In the genomic region with DNA sequence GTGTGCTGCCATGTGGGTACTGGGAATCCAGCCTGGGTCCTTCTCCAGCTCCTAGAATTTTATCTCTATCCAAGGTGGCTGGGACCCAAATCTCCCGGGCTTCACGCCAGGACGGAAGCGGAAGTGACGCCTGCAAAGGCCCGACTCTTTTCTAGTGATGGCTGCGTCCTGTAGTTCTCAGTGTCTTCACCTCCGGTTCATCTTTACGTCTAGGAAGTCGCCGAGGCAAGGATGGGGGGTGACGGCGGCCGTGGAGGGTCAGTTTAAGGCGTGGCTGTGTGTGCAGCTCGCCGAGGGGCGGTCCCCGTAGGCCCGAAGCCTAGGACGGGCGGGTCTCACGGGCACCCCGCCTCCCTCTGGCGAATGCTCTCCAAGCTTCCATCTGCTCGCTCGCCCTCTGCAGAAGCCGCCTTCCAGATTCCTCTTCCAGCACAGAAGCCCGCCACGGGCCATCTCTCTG, we compare ENCODE assay signal across 8 mouse cellular contexts. TPM values are rescaled to one million over a fixed set of nuclear protein-coding genes. Genes with fewer than 3 reads are reported as not detected.
DNase-seq lines count a peak whose midpoint lies in the region; ATAC-seq and TF ChIP-seq lines count a peak whose summit lies in the region.

Zfp846 (plus strand) TSS at position 117 of the 460 bp plus-strand sequence.

- DNase-seq in MEL (ENCODE audit: low read depth, low spot score) = peak; percentile 100
- DNase-seq in cerebellum, adult 2 months = peak; percentile 100
- DNase-seq in forebrain, postnatal 0 days = peak; percentile 96
- peak; percentile 98 for DNase-seq in heart, postnatal 4 days
- DNase-seq in layer of hippocampus, adult 8-10 months (ENCODE audit: low spot score in 2 of 2) = peak; percentile 99
- DNase-seq in ovary, adult 18-20 months (ENCODE audit: low spot score) = peak; percentile 98
- DNase-seq in thymus, postnatal 0 days (ENCODE audit: low spot score) = peak; percentile 92

- TF ChIP-seq POLR2A in MEL (IDR thresholded peaks at IDR 0.05; ENCODE audit: control insufficient read depth in 1 of 2, insufficient read depth in 1 of 2, low read depth in 1 of 2, low read length in 2 of 2, poor library complexity in 1 of 2) = peak; percentile 60 to 87
- TF ChIP-seq POLR2A in cerebellum, adult 2 months (IDR thresholded peaks at IDR 0.05; ENCODE audit: borderline replicate concordance, insufficient read depth, low read length) = peak; percentile 67; the same call in 1 of the 2 replicates

- TF ChIP-seq RAD21 in MEL (IDR thresholded peaks at IDR 0.05; ENCODE audit: low read depth, low read length) = no peak

- H3K4me2 ChIP-seq in forebrain, postnatal 0 days (ENCODE audit: low read depth) = peak within 1 kb of the TSS; percentile 52
- peak within 1 kb of the TSS; percentile 51 for H3K4me2 ChIP-seq in lung, embryonic 15.5 days

- peaks cover 0 to 6% of the 10 kb centered on the region in 2 experiments; a peak in 2 of 4 replicates for H3K36me3 ChIP-seq in MEL (ENCODE audit: control insufficient read depth in 1 of 2, insufficient read depth in 2 of 2, low read length in 2 of 2)
- H3K36me3 ChIP-seq in forebrain, postnatal 0 days (ENCODE audit: insufficient read depth) = no peaks in the 10 kb centered on the region
- peaks cover 9% of the 10 kb centered on the region; the same call in 1 of the 2 replicates for H3K36me3 ChIP-seq in lung, embryonic 15.5 days

- WGBS in cerebellum, adult 2 months = 0% methylated on average over 30 of the region's 30 CpGs
- whole genome bisulfite sequencing in forebrain, postnatal 0 days = 0% methylated on average over 30 of the region's 30 CpGs
- WGBS in lung, embryonic 15.5 days = 0% methylated on average over 30 of the region's 30 CpGs

- ATAC-seq in forebrain, postnatal 0 days = peak; percentile 98
- peak; percentile 99 for ATAC-seq in lung, embryonic 15.5 days (ENCODE audit: borderline replicate concordance, extremely low read depth, low FRiP score, low TSS enrichment)

- H3K27ac ChIP-seq in MEL (ENCODE audit: control insufficient read depth, low read depth, low read length) = peak within 1 kb of the TSS; percentile 8
- H3K27ac ChIP-seq in cerebellum, adult 2 months (ENCODE audit: insufficient read depth, low read length) = peak within 1 kb of the TSS; percentile 85
- H3K27ac ChIP-seq in forebrain, postnatal 0 days (ENCODE audit: low read depth, low read length) = peak within 1 kb of the TSS; percentile 93
- H3K27ac ChIP-seq in lung, embryonic 15.5 days = peak within 1 kb of the TSS; percentile 60

- H3K27me3 ChIP-seq in MEL (ENCODE audit: control insufficient read depth in 1 of 2, insufficient read depth in 2 of 2, low read length in 2 of 2) = peaks cover 2 to 8% of the 10 kb centered on the region in 2 experiments; a peak in 3 of 4 replicates
- H3K27me3 ChIP-seq in cerebellum, adult 2 months (ENCODE audit: control insufficient read depth, insufficient read depth, low read length) = no peaks in the 10 kb centered on the region
- H3K27me3 ChIP-seq in forebrain, postnatal 0 days (ENCODE audit: insufficient read depth, low read length) = peaks cover 11% of the 10 kb centered on the region
- no peaks in the 10 kb centered on the region; the same call in 1 of the 2 replicates for H3K27me3 ChIP-seq in lung, embryonic 15.5 days

- H3K4me3 ChIP-seq in MEL (ENCODE audit: control insufficient read depth in 1 of 2, insufficient read depth in 1 of 2, low read depth in 2 of 2, low read length in 2 of 2) = peak within 1 kb of the TSS; percentile 66 to 73
- H3K4me3 ChIP-seq in cerebellum, adult 2 months (replicated peaks; ENCODE audit: insufficient read depth, low read depth, low read length) = peak within 1 kb of the TSS; percentile 75
- H3K4me3 ChIP-seq in forebrain, postnatal 0 days (ENCODE audit: low read depth, low read length) = peak within 1 kb of the TSS; percentile 76
- peak within 1 kb of the TSS; percentile 50 for H3K4me3 ChIP-seq in lung, embryonic 15.5 days

- peak within 1 kb of the TSS; percentile 71 for H3K9ac ChIP-seq in MEL (ENCODE audit: control insufficient read depth, low read depth, low read length, poor library complexity, severe bottlenecking)
- peak within 1 kb of the TSS; percentile 80 for H3K9ac ChIP-seq in forebrain, postnatal 0 days
- peak within 1 kb of the TSS; percentile 54 for H3K9ac ChIP-seq in lung, embryonic 15.5 days

- peaks cover 2 to 6% of the 10 kb centered on the region in 2 experiments; a peak in 3 of 4 replicates for H3K4me1 ChIP-seq in MEL (ENCODE audit: control insufficient read depth in 1 of 2, insufficient read depth in 2 of 2, low read length in 2 of 2)
- no peaks in the 10 kb centered on the region for H3K4me1 ChIP-seq in cerebellum, adult 2 months (ENCODE audit: control insufficient read depth, insufficient read depth, low read length)
- no peaks in the 10 kb centered on the region for H3K4me1 ChIP-seq in forebrain, postnatal 0 days (ENCODE audit: insufficient read depth)
- H3K4me1 ChIP-seq in lung, embryonic 15.5 days = 0 out of 2 replicates have a peak, but pooled peaks cover 3% of the 10 kb centered on the region

- 0 out of 6 replicates have a peak, but pooled peaks of 1 of the 3 experiments have one; percentile 25 for TF ChIP-seq CTCF in MEL (IDR thresholded peaks at IDR 0.05 in 2 of 3, conservative IDR thresholded peaks at IDR 0.05 in 1 of 3; ENCODE audit: control insufficient read depth in 1 of 3, insufficient read depth in 1 of 3, low read depth in 2 of 3, low read length in 3 of 3, poor library complexity in 1 of 3, severe bottlenecking in 1 of 3)
- no peak for TF ChIP-seq CTCF in cerebellum, adult 2 months (IDR thresholded peaks at IDR 0.05; ENCODE audit: borderline replicate concordance, insufficient read depth, low read depth, low read length)
- peak; percentile 23; the same call in 1 of the 2 replicates for TF ChIP-seq CTCF in forebrain, postnatal 0 days (IDR thresholded peaks at IDR 0.05; ENCODE audit: low read depth)

- peaks cover 2% of the 10 kb centered on the region for H3K79me2 ChIP-seq in MEL (ENCODE audit: control insufficient read depth, insufficient read depth, low read length, poor library complexity)

- H3K9me3 ChIP-seq in MEL (replicated peaks; ENCODE audit: insufficient read depth, low read length) = no peaks in the 10 kb centered on the region
- no peaks in the 10 kb centered on the region for H3K9me3 ChIP-seq in forebrain, postnatal 0 days (ENCODE audit: low read length)
- H3K9me3 ChIP-seq in lung, embryonic 15.5 days = no peaks in the 10 kb centered on the region

- peak; percentile 67 to 73; a peak in 3 of 4 replicates for TF ChIP-seq EP300 in MEL (IDR thresholded peaks at IDR 0.05; ENCODE audit: low read depth in 1 of 2, low read length in 2 of 2)

TF ChIP-seq in MEL, 35 proteins besides CTCF, POLR2A, EP300 and RAD21 (continues in another document):
- peak; percentile 93 for TF ChIP-seq GATA1 (IDR thresholded peaks at IDR 0.05; ENCODE audit: low read depth, low read length)
- no peak for TF ChIP-seq ZMIZ1 (IDR thresholded peaks at IDR 0.05; ENCODE audit: low read depth, low read length)
- TF ChIP-seq POLR2AphosphoS5 (IDR thresholded peaks at IDR 0.05; ENCODE audit: borderline replicate concordance, low read depth, low read length) = no peak
- no peak; the same call in 1 of the 2 replicates for TF ChIP-seq GABPA (IDR thresholded peaks at IDR 0.05; ENCODE audit: low read depth, low read length)
- peak; percentile 73 for TF ChIP-seq TCF12 (IDR thresholded peaks at IDR 0.05; ENCODE audit: low read depth, low read length)
- peak; percentile 97 for TF ChIP-seq UBTF (IDR thresholded peaks at IDR 0.05; ENCODE audit: borderline replicate concordance, insufficient read depth, low read depth, low read length)
- peak; percentile 88 for TF ChIP-seq MAX (IDR thresholded peaks at IDR 0.05; ENCODE audit: low read length)
- TF ChIP-seq KAT2A (conservative IDR thresholded peaks at IDR 0.05; ENCODE audit: low read depth, low read length) = peak; percentile 95
- TF ChIP-seq ZNF384 (IDR thresholded peaks at IDR 0.05; ENCODE audit: low read depth, low read length) = peak; percentile 51; the same call in 1 of the 2 replicates
- TF ChIP-seq ELF1 (IDR thresholded peaks at IDR 0.05; ENCODE audit: low read depth, low read length) = peak; percentile 98
- TF ChIP-seq MAFK (IDR thresholded peaks at IDR 0.05; ENCODE audit: borderline replicate concordance, low read depth, low read length) = no peak
- TF ChIP-seq NELFE (IDR thresholded peaks at IDR 0.05; ENCODE audit: low read depth, low read length) = peak; percentile 68
- peak; percentile 28; the same call in 1 of the 2 replicates for TF ChIP-seq POLR2AphosphoS2 (IDR thresholded peaks at IDR 0.05; ENCODE audit: low read length)
- no peak for TF ChIP-seq CHD1 (IDR thresholded peaks at IDR 0.05; ENCODE audit: low read depth, low read length)
- peak; percentile 86; the same call in 1 of the 2 replicates for TF ChIP-seq MXI1 (IDR thresholded peaks at IDR 0.05; ENCODE audit: low read depth, low read length)
- TF ChIP-seq JUND (IDR thresholded peaks at IDR 0.05; ENCODE audit: low read depth, low read length) = no peak
- peak; percentile 98 for TF ChIP-seq SIN3A (IDR thresholded peaks at IDR 0.05; ENCODE audit: low read length)
- no peak for TF ChIP-seq TAL1 (IDR thresholded peaks at IDR 0.05; ENCODE audit: low read length)
- no peak for TF ChIP-seq ZC3H11A (IDR thresholded peaks at IDR 0.05; ENCODE audit: low read depth, low read length)
- peak; percentile 93; the same call in 1 of the 2 replicates for TF ChIP-seq MYC (IDR thresholded peaks at IDR 0.05; ENCODE audit: low read depth, low read length)
- TF ChIP-seq CHD2 (IDR thresholded peaks at IDR 0.05; ENCODE audit: low read length) = peak; percentile 43; the same call in 1 of the 2 replicates
- peak; percentile 86 for TF ChIP-seq TBP (IDR thresholded peaks at IDR 0.05; ENCODE audit: low read depth, low read length)
- 0 out of 2 replicates have a peak, but pooled peaks have one; percentile 55 for TF ChIP-seq E2F4 (IDR thresholded peaks at IDR 0.05; ENCODE audit: borderline replicate concordance, low read depth, low read length)

RNA-seq across cellular contexts. Expression of gene Zfp846, which starts in this region (rescaled TPM):
- 7.8 and 10.2 TPM in 2 replicates for total RNA-seq in MEL (2012; rRNA removed)
- 10 to 100 TPM in 1 of 2 experiments, not detected in 1; 11.2 TPM for polyA plus RNA-seq in MEL (2012; ENCODE audit: insufficient read depth in 1 of 2, insufficient read length in 2 of 2, low read depth in 1 of 2, low replicate concordance in 2 of 2, missing spikeins in 1 of 2)
- polyA plus RNA-seq in cerebellum, adult 2 months (2012; rRNA removed) = 15.4 and 17.1 TPM in 2 replicates
- 35.5 and 38.4 TPM in 2 replicates for total RNA-seq in forebrain, postnatal 0 days (2014; rRNA removed)
- polyA plus RNA-seq in forebrain, postnatal 0 days (2015; fragmentation: Nextera tagmentation; extraction: Ambion mirVana) = 25.9 and 38.9 TPM in 2 replicates
- total RNA-seq in heart, postnatal 4 days (2021) = 10 to 100 TPM in 1 of 2 experiments, 1 to 10 TPM in 1; 8.2 to 12.3 TPM
- total RNA-seq in layer of hippocampus, adult 8-10 months (2022) = 10 to 100 TPM; 14.4 to 23.3 (median 20.4) TPM
- polyA plus RNA-seq in lung, embryonic 15.5 days (2015; fragmentation: Nextera tagmentation; extraction: Ambion mirVana) = 14.9 and 17.7 TPM in 2 replicates
- polyA plus RNA-seq in thymus, postnatal 0 days (2015; fragmentation: Nextera tagmentation; extraction: Ambion mirVana) = 16.4 and 22.9 TPM in 2 replicates

Comparison
In these comparisons a context has a peak if more than half of its experiments do, and no peak if none do; other contexts are left out.
1. Peak in every context shown above with its lines: DNase-seq, ATAC-seq, H3K4me3 ChIP-seq and H3K27ac ChIP-seq.
2. H3K27ac ChIP-seq: peak in every context shown above with its lines; median percentile 93 in forebrain, postnatal 0 days; 85 in cerebellum, adult 2 months; 60 in lung, embryonic 15.5 days; 8 in MEL.